Mouse (Mus musculus) kidney, adult 2 months (tissue): Measurements from ENCODE around the gene Krtap28-13. TPM values are rescaled to one million over a fixed set of nuclear protein-coding genes. Genes with fewer than 3 reads are reported as not detected.
A peak's percentile ranks its signal among the peaks of the same experiment; 100 is the strongest.

ENCODE experiments used
- DNase-seq: peaks from one replicate; pipeline ENCODE4 v3.0.0; 2021
- H3K27ac ChIP-seq: fragments of 200-500 bp; 2 replicates; pipeline ENCODE4 v1.5.1; 2012; ENCODE audit warnings: low read depth, low read length, control low read depth, inconsistent platforms; ENCODE audit not compliant: insufficient read depth
- H3K27me3 ChIP-seq: fragments of 200-500 bp; replicated peaks from 2 replicates; pipeline ENCODE4 v1.6.1; 2012; ENCODE audit warnings: mild to moderate bottlenecking, moderate library complexity, low read length, inconsistent platforms; ENCODE audit not compliant: control insufficient read depth, insufficient read depth
- H3K36me3 ChIP-seq: fragments of 200-500 bp; 2 replicates; pipeline ENCODE4 v1.6.1; 2012; ENCODE audit warnings: mild to moderate bottlenecking, moderate library complexity, low read length, inconsistent platforms; ENCODE audit not compliant: control insufficient read depth, insufficient read depth
- H3K4me1 ChIP-seq: fragments of 200-500 bp; 2 replicates; pipeline ENCODE4 v1.6.1; 2011; ENCODE audit warnings: low read length; ENCODE audit not compliant: control insufficient read depth, insufficient read depth
- H3K4me3 ChIP-seq: fragments of 200-500 bp; 2 replicates; pipeline ENCODE4 v1.5.1; 2011; ENCODE audit warnings: mild to moderate bottlenecking, low read depth, low read length, control low read depth; ENCODE audit not compliant: insufficient read depth
- CTCF ChIP-seq: fragments of 200-500 bp; conservative IDR thresholded peaks from 2 replicates; pipeline ENCODE4 v1.5.1; 2011; ENCODE audit warnings: low read depth, mild to moderate bottlenecking, control low read depth, low read length, moderate library complexity, mixed read lengths; ENCODE audit not compliant: insufficient read depth, insufficient read length
- POLR2A ChIP-seq: fragments of 200-500 bp; IDR thresholded peaks from one replicate; pipeline ENCODE4 v1.6.1; 2011; ENCODE audit warnings: low read depth, low read length, control low read depth
- WGBS: fragments of 180-500 bp; shearing (Covaris S2); methylation state at CpG from one replicate; pipeline ENCODE4 v1.1.7; 2018; 5-methylcytosine and 5-hydroxymethylcytosine counted together
- polyA plus RNA-seq: library from polyadenylated mRNA; depleted of rRNA; stranded (reverse); fragments of >200 nt; gene quantifications from 2 replicates; pipeline ENCODE4 v1.2.3, GENCODE M21; 2012; rRNA removed

Gene Krtap28-13
- not detected in 2 replicates for polyA plus RNA-seq

- no peaks in the 10 kb centered on the region for H3K4me1 ChIP-seq
- H3K36me3 ChIP-seq: no peaks in the 10 kb centered on the region
- 87% methylated on average over 4 of the region's 4 CpGs for WGBS
- TF ChIP-seq POLR2A (no peak), CTCF (no peak)
- H3K4me3 ChIP-seq: no peak within 1 kb of the TSS
- H3K27me3 ChIP-seq: no peaks in the 10 kb centered on the region; the same call in 1 of the 2 replicates
- no peak for DNase-seq
- H3K27ac ChIP-seq: no peak within 1 kb of the TSS
Measured at GRCm38 (mm10) chr1:83060643-83061042, at the start of gene Krtap28-13. TSS of gene Krtap28-13 (plus strand) at chr1:83060930.

- Histone ChIP-seq H3K27ac (no peak overlapping the region), H3K4me3 (no peak overlapping the region), H3K27me3 (no peaks in the 10 kb centered on the region), H3K4me1 (peaks cover 4% of the 10 kb centered on the region; the same call in 1 of the 2 replicates), H3K36me3 (no peaks in the 10 kb centered on the region; the same call in 1 of the 2 replicates)
- TF ChIP-seq CTCF (no peak), POLR2A (no peak)
- DNase-seq: no peak
- 66% methylated on average over 3 of the region's 3 CpGs for WGBS
Measured at GRCm38 (mm10) chr1:83014477-83014876, 46.3 kb upstream of the Krtap28-13 start.

- DNase-seq: peak; percentile 45
- Histone ChIP-seq H3K4me1 (0 out of 2 replicates have a peak, but pooled peaks cover 2% of the 10 kb centered on the region), H3K36me3 (no peaks in the 10 kb centered on the region; the same call in 1 of the 2 replicates), H3K27me3 (no peaks in the 10 kb centered on the region), H3K27ac (peak overlapping the region; percentile 31; the same call in 1 of the 2 replicates), H3K4me3 (no peak overlapping the region)
- no peak for TF ChIP-seq POLR2A
- TF ChIP-seq CTCF: no peak
- 73% methylated on average over 10 of the region's 10 CpGs for whole genome bisulfite sequencing
Measured at GRCm38 (mm10) chr1:83015329-83015879, 45.3 kb upstream of the Krtap28-13 start.

GRCm38 (mm10) chr1:83016556-83016955 lies 44.2 kb upstream of the Krtap28-13 start:
- peak; percentile 58 for DNase-seq

GRCm38 (mm10) chr1:83031950-83032349 lies 28.8 kb upstream of the Krtap28-13 start:
- 28% methylated on average over 1 of the region's 1 CpGs for WGBS
- H3K4me1 ChIP-seq: peaks cover 6% of the 10 kb centered on the region
- no peaks in the 10 kb centered on the region for H3K27me3 ChIP-seq
- no peak for TF ChIP-seq CTCF
- TF ChIP-seq POLR2A: no peak
- DNase-seq: peak; percentile 36
- no peak overlapping the region for H3K4me3 ChIP-seq
- no peak overlapping the region; the same call in 1 of the 2 replicates for H3K27ac ChIP-seq
- no peaks in the 10 kb centered on the region for H3K36me3 ChIP-seq

More at GRCm38 (mm10) chr1:83016556-83016955, 44.2 kb upstream of the Krtap28-13 start:
- no peak overlapping the region for H3K4me3 ChIP-seq
- H3K27me3 ChIP-seq: no peaks in the 10 kb centered on the region
- H3K36me3 ChIP-seq: no peaks in the 10 kb centered on the region; the same call in 1 of the 2 replicates
- 43% methylated on average over 1 of the region's 1 CpGs for WGBS
- TF ChIP-seq CTCF: no peak
- TF ChIP-seq POLR2A: no peak
- H3K27ac ChIP-seq: peak overlapping the region; percentile 71
- 0 out of 2 replicates have a peak, but pooled peaks cover 2% of the 10 kb centered on the region for H3K4me1 ChIP-seq

GRCm38 (mm10) chr1:83032508-83032907 lies 28.2 kb upstream of the Krtap28-13 start:
- Histone ChIP-seq H3K27ac (no peak overlapping the region; the same call in 1 of the 2 replicates), H3K4me1 (peaks cover 6% of the 10 kb centered on the region), H3K36me3 (no peaks in the 10 kb centered on the region), H3K4me3 (no peak overlapping the region), H3K27me3 (no peaks in the 10 kb centered on the region)
- 77% methylated on average over 6 of the region's 6 CpGs for WGBS
- TF ChIP-seq CTCF (no peak), POLR2A (no peak)
- no peak for DNase-seq

GRCm38 (mm10) chr1:83034509-83034908 lies 26.2 kb upstream of the Krtap28-13 start:
- Histone ChIP-seq H3K27ac (no peak overlapping the region), H3K27me3 (no peaks in the 10 kb centered on the region), H3K4me1 (peaks cover 10% of the 10 kb centered on the region), H3K4me3 (no peak overlapping the region), H3K36me3 (no peaks in the 10 kb centered on the region)
- TF ChIP-seq CTCF (no peak), POLR2A (no peak)
- WGBS: 51% methylated on average over 5 of the region's 5 CpGs
- DNase-seq: no peak
